Mouse (Mus musculus) erythroblast, embryonic 14.5 days (primary cell): ENCODE results near the gene Cbll1. TPM values are rescaled to one million over a fixed set of nuclear protein-coding genes. Genes with fewer than 3 reads are reported as not detected.

Experiments used
- H3K27me3 ChIP-seq: 2 replicates; pipeline ENCODE4 v1.6.1; 2012; ENCODE audit warnings: inconsistent platforms; ENCODE audit not compliant: control insufficient read depth
- H3K36me3 ChIP-seq: 2 replicates; pipeline ENCODE4 v1.6.1; 2012; ENCODE audit warnings: mild to moderate bottlenecking, inconsistent platforms; ENCODE audit not compliant: control insufficient read depth
- H3K4me1 ChIP-seq: 2 replicates; pipeline ENCODE4 v1.6.1; 2012; ENCODE audit warnings: inconsistent platforms; ENCODE audit not compliant: control insufficient read depth
- H3K4me3 ChIP-seq: replicated peaks from 2 replicates; pipeline ENCODE3; 2012; ENCODE audit warnings: moderate library complexity, mild to moderate bottlenecking, inconsistent platforms
- H3K9me3 ChIP-seq: 2 replicates; pipeline ENCODE4 v1.6.1; 2012; ENCODE audit warnings: low read length, inconsistent platforms, mixed read lengths; ENCODE audit not compliant: control insufficient read depth
- GATA1 ChIP-seq: IDR thresholded peaks from 2 replicates; pipeline ENCODE4 v1.6.1; 2012; ENCODE audit warnings: low read length, inconsistent platforms, mixed read lengths
- TAL1 ChIP-seq: IDR thresholded peaks from 3 replicates; pipeline ENCODE4 v1.6.1; 2012; ENCODE audit warnings: low read length, inconsistent platforms, mixed read lengths
- polyA plus RNA-seq: library from polyadenylated mRNA; stranded (reverse); fragments of >175 nt; gene quantifications from 2 replicates; pipeline ENCODE4 v1.2.3, GENCODE M21; 2012

Gene Cbll1
- polyA plus RNA-seq, 1 experiment = 0.17 TPM

DNA sequence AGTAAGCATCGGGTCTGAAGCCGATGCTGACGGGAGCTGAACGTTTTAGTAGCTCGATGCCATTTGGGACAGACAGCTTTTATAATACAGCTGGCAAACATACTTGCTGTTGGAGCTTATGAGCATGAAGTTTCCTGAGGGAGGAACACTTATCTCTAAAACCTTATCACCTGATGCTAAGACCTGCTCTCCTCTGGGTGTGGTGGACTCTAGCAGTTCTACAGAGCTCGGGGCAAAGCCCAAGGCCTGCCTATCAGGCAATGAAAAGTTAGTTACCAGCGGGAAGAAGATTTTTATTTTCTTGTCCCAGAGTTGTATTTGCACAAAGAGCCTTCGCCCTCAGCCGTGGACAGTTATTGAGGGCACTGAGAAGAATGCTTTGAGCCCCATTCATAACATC is 43.1 kb downstream of the Cbll1 start:
- H3K4me1 ChIP-seq = peaks cover 4% of the 10 kb centered on the region; the same call in 1 of the 2 replicates
- H3K36me3 ChIP-seq = no peaks in the 10 kb centered on the region
- peaks cover 3% of the 10 kb centered on the region; the same call in 1 of the 2 replicates for H3K9me3 ChIP-seq
- H3K27me3 ChIP-seq = no peaks in the 10 kb centered on the region
- TF ChIP-seq GATA1 = no peak
- no peak for TF ChIP-seq TAL1
- no peak overlapping the region for H3K4me3 ChIP-seq

- Histone ChIP-seq H3K36me3 (no peaks in the 10 kb centered on the region), H3K4me3 (no peak overlapping the region), H3K9me3 (no peaks in the 10 kb centered on the region), H3K4me1 (no peaks in the 10 kb centered on the region), H3K27me3 (peaks cover under 1% of the 10 kb centered on the region)
- no peak for TF ChIP-seq GATA1
Observed at GRCm38 (mm10) chr12:31449341-31449740, 50.1 kb downstream of the Cbll1 start.

GRCm38 (mm10) chr12:31444827-31445226 is 54.6 kb downstream of the Cbll1 start:
- no peaks in the 10 kb centered on the region for H3K4me1 ChIP-seq
- H3K9me3 ChIP-seq = no peaks in the 10 kb centered on the region
- H3K4me3 ChIP-seq = no peak overlapping the region
- TF ChIP-seq TAL1 (no peak), GATA1 (no peak)
- no peaks in the 10 kb centered on the region for H3K36me3 ChIP-seq
- peaks cover 8% of the 10 kb centered on the region for H3K27me3 ChIP-seq

GRCm38 (mm10) chr12:31444131-31444546 is 55.3 kb downstream of the Cbll1 start:
- Histone ChIP-seq H3K4me1 (no peaks in the 10 kb centered on the region), H3K36me3 (no peaks in the 10 kb centered on the region), H3K9me3 (no peaks in the 10 kb centered on the region), H3K27me3 (peaks cover 8% of the 10 kb centered on the region), H3K4me3 (no peak overlapping the region)
- TF ChIP-seq TAL1 (no peak), GATA1 (no peak)

- Histone ChIP-seq H3K4me3 (no peak overlapping the region), H3K27me3 (peaks cover 8% of the 10 kb centered on the region), H3K9me3 (no peaks in the 10 kb centered on the region), H3K36me3 (no peaks in the 10 kb centered on the region), H3K4me1 (no peaks in the 10 kb centered on the region)
- no peak for TF ChIP-seq TAL1
- TF ChIP-seq GATA1 = no peak
Observed at GRCm38 (mm10) chr12:31439612-31440011, 59.8 kb downstream of the Cbll1 start.

DNA sequence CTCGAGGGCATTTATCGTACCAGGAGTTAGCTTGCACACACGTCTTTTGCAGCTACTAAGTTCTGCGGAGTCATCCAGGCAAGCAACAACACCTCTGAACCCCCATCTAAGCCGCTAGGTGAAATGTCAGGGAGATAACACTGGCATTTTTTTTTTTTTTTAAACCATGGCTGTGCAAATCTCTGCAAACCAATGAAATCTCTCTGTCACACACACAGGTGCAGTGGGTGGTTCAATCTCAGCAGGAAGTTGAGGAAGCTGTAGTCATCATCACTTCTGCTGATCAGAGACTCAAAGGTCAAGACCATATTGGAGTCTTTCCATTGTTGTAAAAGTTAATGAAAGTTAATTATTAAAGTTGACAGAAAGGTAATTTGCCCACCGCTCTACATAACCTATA is 61.6 kb downstream of the Cbll1 start:
- Histone ChIP-seq H3K36me3 (no peaks in the 10 kb centered on the region), H3K9me3 (no peaks in the 10 kb centered on the region), H3K4me1 (no peaks in the 10 kb centered on the region), H3K4me3 (no peak overlapping the region), H3K27me3 (peaks cover under 1% of the 10 kb centered on the region; the same call in 1 of the 2 replicates)
- no peak for TF ChIP-seq TAL1
- no peak for TF ChIP-seq GATA1

Other genes starting within 250 kb of the Cbll1 start
- 0.01 and 0.13 TPM in 2 replicates for gene Lamb1, start 234.4 kb downstream of the Cbll1 start, polyA plus RNA-seq
- gene Dld, start 148.2 kb downstream of the Cbll1 start, polyA plus RNA-seq = 0.33 and 0.45 TPM in 2 replicates
- 0.01 TPM in 1 of 2 replicates, not detected in the other for gene Slc26a3, start 108.7 kb downstream of the Cbll1 start, polyA plus RNA-seq
- not detected in 2 replicates for gene Slc26a4, start 60.4 kb upstream of the Cbll1 start, polyA plus RNA-seq
- 0.14 and 0.32 TPM in 2 replicates for gene Bcap29, start 135.0 kb upstream of the Cbll1 start, polyA plus RNA-seq
- 0.29 TPM in 1 of 2 replicates, not detected in the other for gene Dus4l, start 155.2 kb upstream of the Cbll1 start, polyA plus RNA-seq
- 0.03 and 0.07 TPM in 2 replicates for gene Cog5, start 155.3 kb upstream of the Cbll1 start, polyA plus RNA-seq
- gene Gpr22, start 214.3 kb upstream of the Cbll1 start, polyA plus RNA-seq = not detected in 2 replicates